Mouse (Mus musculus) heart, embryonic 13.5 days (tissue): ENCODE measurements around the gene Mpdu1. TPM values are rescaled to one million over a fixed set of nuclear protein-coding genes. Genes with fewer than 3 reads are reported as not detected.

ENCODE experiments used
- ATAC-seq: fragments of 200-750 bp; cut with Nextera tagmentation; 2 replicates; pipeline ENCODE4 v1.8.0; 2017; ENCODE audit warnings: moderate TSS enrichment; ENCODE audit not compliant: insufficient number of reproducible peaks, low FRiP score, low TSS enrichment; ENCODE audit errors: extremely low read depth
- H3K27ac ChIP-seq: fragments of 300-500 bp; sonication (generic); replicated peaks from 2 replicates; pipeline ENCODE4 v1.5.1; 2015; ENCODE audit warnings: moderate library complexity, mild to moderate bottlenecking, inconsistent platforms
- H3K27me3 ChIP-seq: fragments of 300-500 bp; sonication (generic); replicated peaks from 2 replicates; pipeline ENCODE4 v1.6.1; 2015; ENCODE audit warnings: mild to moderate bottlenecking, inconsistent platforms
- H3K36me3 ChIP-seq: fragments of 300-500 bp; sonication (generic); 2 replicates; pipeline ENCODE4 v1.6.1; 2015; ENCODE audit warnings: mild to moderate bottlenecking, inconsistent platforms
- H3K4me1 ChIP-seq: fragments of 300-500 bp; sonication (generic); 2 replicates; pipeline ENCODE4 v1.6.1; 2015; ENCODE audit warnings: inconsistent platforms
- H3K4me2 ChIP-seq: fragments of 300-500 bp; sonication (generic); 2 replicates; pipeline ENCODE4 v1.6.1; 2015; ENCODE audit warnings: inconsistent platforms, mild to moderate bottlenecking, moderate library complexity
- H3K4me3 ChIP-seq: fragments of 300-500 bp; sonication (generic); 2 replicates; pipeline ENCODE4 v1.5.1; 2015; ENCODE audit warnings: moderate library complexity, mild to moderate bottlenecking, inconsistent platforms
- H3K9ac ChIP-seq: fragments of 300-500 bp; sonication (generic); 2 replicates; pipeline ENCODE4 v1.6.1; 2015; ENCODE audit warnings: inconsistent platforms, mild to moderate bottlenecking, moderate library complexity
- H3K9me3 ChIP-seq: fragments of 300-500 bp; sonication (generic); 2 replicates; pipeline ENCODE4 v1.6.1; 2016; ENCODE audit warnings: inconsistent platforms
- WGBS: fragments of 180-500 bp; shearing (Covaris S2); methylation state at CpG from one replicate; pipeline ENCODE4 v1.1.7; 2015; ENCODE audit warnings: mixed read lengths; 5-methylcytosine and 5-hydroxymethylcytosine counted together
- microRNA counts: library from miRNA; unstranded; fragments of <30 nt; microRNA quantifications from one replicate; lab custom pipeline; 2016
- microRNA-seq: library from miRNA; unstranded; fragments of <30 nt; microRNA quantifications from one replicate; pipeline ENCODE4, GENCODE M21; 2016
- polyA plus RNA-seq: library from polyadenylated mRNA; unstranded; fragments of >200 nt; fragmentation: Nextera tagmentation; extraction: Ambion mirVana; gene quantifications from 2 replicates; pipeline ENCODE4 v1.2.1, GENCODE M21; 2015

Mpdu1 gene
- polyA plus RNA-seq, 1 experiment from 2014 or later: 52.0 TPM

DNA sequence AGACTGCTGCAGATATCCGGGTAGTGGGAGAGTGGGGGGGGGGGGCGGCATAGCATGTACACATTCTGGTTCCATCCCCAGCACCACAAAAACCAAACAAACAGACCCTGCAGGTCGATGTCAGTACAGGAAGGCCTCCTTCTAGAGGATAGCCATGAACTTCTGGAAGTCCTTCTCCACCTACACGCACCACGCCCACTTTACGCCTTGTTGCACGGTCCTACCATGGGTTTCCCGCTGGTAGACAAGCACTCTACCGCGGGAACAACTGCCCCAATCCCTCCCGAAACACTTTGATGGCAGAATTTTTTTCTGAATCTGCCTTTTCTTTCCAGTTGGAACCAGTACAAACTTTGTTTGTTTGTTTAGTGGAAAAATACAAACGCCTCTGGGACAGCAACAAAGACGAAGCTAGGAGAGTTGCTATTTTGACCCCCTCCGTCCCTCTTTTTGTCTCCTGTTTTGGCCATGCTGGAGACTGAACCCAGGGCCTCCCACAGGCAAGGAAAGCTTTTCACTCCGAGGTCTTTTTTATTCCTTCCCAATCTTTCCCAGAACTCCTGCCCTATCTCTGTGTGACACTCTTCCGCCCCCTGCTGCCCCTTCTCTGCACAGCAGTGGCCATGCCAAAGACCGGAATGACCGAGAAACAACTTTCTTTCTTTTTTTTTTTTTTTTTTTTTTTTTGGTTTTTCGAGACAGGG is 48.7 kb downstream of the Mpdu1 start:
- peak; percentile 51; the same call in 1 of the 2 replicates for ATAC-seq
- no peak overlapping the region for H3K27ac ChIP-seq
- H3K9me3 ChIP-seq: no peaks in the 10 kb centered on the region
- peaks cover 23% of the 10 kb centered on the region for H3K27me3 ChIP-seq
- peaks cover 13% of the 10 kb centered on the region for H3K4me1 ChIP-seq
- H3K4me2 ChIP-seq: peak overlapping the region; percentile 61
- peak overlapping the region; percentile 27 for H3K4me3 ChIP-seq
- WGBS: 12% methylated on average over 19 of the region's 19 CpGs
- peak overlapping the region; percentile 72 for H3K9ac ChIP-seq
- no peaks in the 10 kb centered on the region for H3K36me3 ChIP-seq

DNA sequence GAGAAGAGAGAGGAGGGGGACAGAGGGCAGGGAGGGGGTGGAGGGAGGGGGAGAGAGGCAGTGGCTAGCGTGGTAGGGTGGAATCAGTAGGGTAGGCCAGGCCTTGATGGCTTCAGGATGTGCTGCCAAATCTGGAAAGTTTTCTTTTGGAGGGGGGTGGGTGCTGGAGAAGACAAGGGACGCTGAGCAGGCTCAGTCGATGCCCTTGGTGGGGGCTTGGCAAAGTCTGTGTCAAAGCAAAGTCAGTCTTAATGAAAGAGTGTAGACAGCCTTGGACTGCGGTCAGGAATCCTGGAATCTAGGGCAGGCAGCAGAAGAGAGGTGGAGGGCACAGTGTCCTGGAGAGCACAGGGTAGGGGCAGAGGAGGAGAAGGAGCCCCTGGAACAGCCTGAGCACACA is 51.5 kb downstream of the Mpdu1 start:
- H3K9me3 ChIP-seq: no peaks in the 10 kb centered on the region
- WGBS: 41% methylated on average over 4 of the region's 4 CpGs
- no peak overlapping the region for H3K27ac ChIP-seq
- no peaks in the 10 kb centered on the region for H3K36me3 ChIP-seq
- H3K4me1 ChIP-seq: peaks cover 17% of the 10 kb centered on the region
- H3K4me2 ChIP-seq: no peak overlapping the region
- H3K27me3 ChIP-seq: peaks cover 11% of the 10 kb centered on the region; the same call in 1 of the 2 replicates
- H3K4me3 ChIP-seq: no peak overlapping the region
- peak overlapping the region; percentile 24; the same call in 1 of the 2 replicates for H3K9ac ChIP-seq
- no peak for ATAC-seq

DNA sequence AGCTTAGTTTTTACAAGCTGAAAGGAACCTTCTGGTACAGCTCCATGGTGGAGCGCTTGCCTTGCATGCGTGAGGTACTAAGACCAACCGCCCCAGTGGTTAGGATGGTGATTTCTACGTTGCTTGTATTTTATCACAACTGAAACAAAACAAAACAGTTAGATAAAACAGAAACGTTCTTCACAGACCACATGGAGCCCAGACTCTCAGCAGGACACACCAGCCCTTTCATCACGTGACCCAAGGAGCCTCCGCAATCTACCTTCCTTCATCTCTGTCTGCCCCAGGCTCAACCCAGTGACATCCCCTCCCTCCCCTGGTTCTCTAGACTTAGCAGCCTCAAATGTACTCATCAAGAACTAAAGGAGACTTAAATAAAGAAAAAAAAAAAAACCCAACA is 53.0 kb downstream of the Mpdu1 start:
- no peak for ATAC-seq
- Histone ChIP-seq H3K36me3 (no peaks in the 10 kb centered on the region), H3K4me1 (peaks cover 27% of the 10 kb centered on the region), H3K27ac (no peak overlapping the region), H3K9ac (no peak overlapping the region), H3K4me3 (no peak overlapping the region), H3K27me3 (no peaks in the 10 kb centered on the region), H3K9me3 (no peaks in the 10 kb centered on the region), H3K4me2 (no peak overlapping the region)
- 48% methylated on average over 7 of the region's 7 CpGs for WGBS

DNA sequence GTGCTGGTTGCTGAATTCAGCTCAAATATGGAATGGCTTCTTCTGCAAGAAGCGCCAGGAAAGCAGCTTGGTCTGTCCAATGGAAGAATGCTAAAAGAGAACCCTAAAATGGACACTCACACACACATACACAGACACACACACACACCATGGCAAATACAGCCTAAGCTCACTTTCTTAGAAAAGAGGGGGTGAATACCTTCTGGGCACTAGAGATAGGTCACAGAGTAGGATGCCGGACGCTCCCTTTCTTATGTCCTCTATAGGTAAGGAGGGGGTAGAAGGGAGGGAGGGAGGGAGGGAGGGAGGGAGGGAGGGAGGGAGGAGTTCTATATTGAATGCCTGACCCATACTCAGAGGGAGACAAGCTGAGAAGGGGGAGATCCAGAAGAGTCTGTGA is 53.9 kb downstream of the Mpdu1 start:
- H3K36me3 ChIP-seq: no peaks in the 10 kb centered on the region
- no peaks in the 10 kb centered on the region for H3K9me3 ChIP-seq
- H3K4me2 ChIP-seq: no peak overlapping the region
- no peaks in the 10 kb centered on the region for H3K27me3 ChIP-seq
- ATAC-seq: no peak
- H3K4me1 ChIP-seq: peaks cover 32% of the 10 kb centered on the region
- H3K9ac ChIP-seq: no peak overlapping the region
- 73% methylated on average over 3 of the region's 3 CpGs for WGBS
- H3K27ac ChIP-seq: no peak overlapping the region
- H3K4me3 ChIP-seq: no peak overlapping the region

DNA sequence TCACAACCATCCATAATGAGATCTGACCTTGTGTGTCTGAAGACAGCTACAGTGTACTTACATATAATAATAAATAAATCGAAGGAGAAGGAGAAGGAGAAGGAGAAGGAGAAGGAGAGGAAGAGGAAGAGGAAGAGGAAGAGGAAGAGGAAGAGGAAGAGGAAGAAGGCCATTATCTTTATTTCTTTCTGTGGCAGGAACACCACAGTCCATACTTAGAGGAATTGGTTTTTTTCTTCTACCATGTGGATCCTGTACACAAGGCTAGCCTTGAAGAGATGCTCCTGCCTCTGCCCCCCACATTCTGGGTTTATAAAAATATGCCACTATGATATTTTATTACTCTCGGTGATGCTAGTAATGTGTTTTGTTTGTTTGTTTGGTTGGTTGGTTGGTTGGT is 55.6 kb downstream of the Mpdu1 start:
- no peak overlapping the region for H3K4me2 ChIP-seq
- no peak overlapping the region for H3K27ac ChIP-seq
- no peaks in the 10 kb centered on the region for H3K9me3 ChIP-seq
- H3K36me3 ChIP-seq: peaks cover 3% of the 10 kb centered on the region; the same call in 1 of the 2 replicates
- no peak for ATAC-seq
- H3K27me3 ChIP-seq: no peaks in the 10 kb centered on the region
- H3K4me3 ChIP-seq: no peak overlapping the region
- H3K9ac ChIP-seq: no peak overlapping the region
- peaks cover 45% of the 10 kb centered on the region for H3K4me1 ChIP-seq
- WGBS: 76% methylated on average over 2 of the region's 2 CpGs

MicroRNAs encoded within 50 kb of the gene (microRNA counts, 519-probe panel; counts per million panel counts)
- microRNA mmu-miR-1934 (lab: Ali Mortazavi, UCI) (209 counts per million, percentile 61 among the panel's probes with 10 or more counts), microRNA mmu-miR-467f (lab: Ali Mortazavi, UCI) (4,281 counts per million, percentile 78 among the panel's probes with 10 or more counts)

Small RNA genes lying within 50 kb of the gene (microRNA-seq; reads per million reads assigned to microRNA genes)
- 3.1 reads per million, percentile 12 among the genes with 10 or more reads in this experiment for gene Mir1934
- not detected for gene Mir467f

Other genes starting within 250 kb of the Mpdu1 start
- 20.9 and 21.6 TPM in 2 replicates for gene Kdm6b, start 249.0 kb downstream of the Mpdu1 start, polyA plus RNA-seq
- gene Dnah2, start 113.5 kb downstream of the Mpdu1 start, polyA plus RNA-seq: 0.07 and 0.28 TPM in 2 replicates
- 56.2 and 59.9 TPM in 2 replicates for gene Efnb3, start 102.4 kb downstream of the Mpdu1 start, polyA plus RNA-seq
- 16.8 TPM in 2 replicates for gene Wrap53, start 82.4 kb downstream of the Mpdu1 start, polyA plus RNA-seq
- 82.6 and 86.5 TPM in 2 replicates for gene Trp53, start 82.3 kb downstream of the Mpdu1 start, polyA plus RNA-seq
- 24.5 and 25.0 TPM in 2 replicates for gene Atp1b2, start 56.7 kb downstream of the Mpdu1 start, polyA plus RNA-seq
- gene Shbg, start 44.7 kb downstream of the Mpdu1 start, polyA plus RNA-seq: 0.23 and 1.7 TPM in 2 replicates
- 17.5 and 18.1 TPM in 2 replicates for gene Sat2, start 40.6 kb downstream of the Mpdu1 start, polyA plus RNA-seq
- gene Fxr2, start 29.7 kb downstream of the Mpdu1 start, polyA plus RNA-seq: 22.1 and 25.6 TPM in 2 replicates
- not detected in 2 replicates for gene Sox15, start 7.3 kb downstream of the Mpdu1 start, polyA plus RNA-seq
- gene Cd68, start 3.5 kb upstream of the Mpdu1 start, polyA plus RNA-seq: 8.8 and 10.5 TPM in 2 replicates
- 372 and 373 TPM in 2 replicates for gene Eif4a1, start 9.8 kb upstream of the Mpdu1 start, polyA plus RNA-seq
- gene Senp3, start 19.4 kb upstream of the Mpdu1 start, polyA plus RNA-seq: 59.2 and 63.5 TPM in 2 replicates
- 0.23 and 0.38 TPM in 2 replicates for gene Tnfsf13, start 23.1 kb upstream of the Mpdu1 start, polyA plus RNA-seq
- gene Tnfsf12, start 33.2 kb upstream of the Mpdu1 start, polyA plus RNA-seq: 4.7 and 5.7 TPM in 2 replicates
- 3.3 and 3.4 TPM in 2 replicates for gene Tnfsfm13, start 33.5 kb upstream of the Mpdu1 start, polyA plus RNA-seq
- 16.1 and 19.1 TPM in 2 replicates for gene Polr2a, start 96.0 kb upstream of the Mpdu1 start, polyA plus RNA-seq
- 0.19 and 0.51 TPM in 2 replicates for gene Slc35g3, start 99.3 kb upstream of the Mpdu1 start, polyA plus RNA-seq
- gene Zbtb4, start 103.3 kb upstream of the Mpdu1 start, polyA plus RNA-seq: 2.7 and 3.1 TPM in 2 replicates
- 6.8 and 7.9 TPM in 2 replicates for gene Chrnb1, start 133.3 kb upstream of the Mpdu1 start, polyA plus RNA-seq
- 2.0 and 2.3 TPM in 2 replicates for gene Fgf11, start 139.2 kb upstream of the Mpdu1 start, polyA plus RNA-seq
- gene Tmem102, start 143.0 kb upstream of the Mpdu1 start, polyA plus RNA-seq: 1.8 and 1.9 TPM in 2 replicates
- gene Gm39566, start 152.7 kb upstream of the Mpdu1 start, polyA plus RNA-seq: not detected in 2 replicates
- gene Spem2, start 155.8 kb upstream of the Mpdu1 start, polyA plus RNA-seq: not detected in 2 replicates
- gene Spem1, start 159.5 kb upstream of the Mpdu1 start, polyA plus RNA-seq: not detected in 2 replicates
- 2.0 and 2.4 TPM in 2 replicates for gene Nlgn2, start 175.1 kb upstream of the Mpdu1 start, polyA plus RNA-seq
- gene Tmem256, start 175.9 kb upstream of the Mpdu1 start, polyA plus RNA-seq: 330 and 361 TPM in 2 replicates
- 75.4 and 76.2 TPM in 2 replicates for gene Plscr3, start 183.7 kb upstream of the Mpdu1 start, polyA plus RNA-seq
- gene Tnk1, start 196.1 kb upstream of the Mpdu1 start, polyA plus RNA-seq: 0.38 and 0.56 TPM in 2 replicates
- gene Tmem95, start 215.4 kb upstream of the Mpdu1 start, polyA plus RNA-seq: not detected in 2 replicates
- 3.9 TPM in 2 replicates for gene Kctd11, start 218.8 kb upstream of the Mpdu1 start, polyA plus RNA-seq
- 7.0 and 8.2 TPM in 2 replicates for gene Acap1, start 232.9 kb upstream of the Mpdu1 start, polyA plus RNA-seq
- gene 2810408A11Rik, start 238.3 kb upstream of the Mpdu1 start, polyA plus RNA-seq: 4.0 and 4.1 TPM in 2 replicates
- 7.8 and 8.1 TPM in 2 replicates for gene Neurl4, start 238.4 kb upstream of the Mpdu1 start, polyA plus RNA-seq